Comparison of ENCODE assay signal across 23 mouse cellular contexts in genomic region chr6:116633741-116634695, GRCm38 (mm10). TPM values are rescaled to one million over a fixed set of nuclear protein-coding genes. Genes with fewer than 3 reads are reported as not detected.
DNase-seq lines count a peak whose midpoint lies in the region; ATAC-seq and TF ChIP-seq lines count a peak whose summit lies in the region.
"Had no signal": no experiment of that assay in that cellular context is flagged by ENCODE, and none has a peak within 500 bp of the region (broad histone marks: within the 10 kb centered on the region; RNA-seq: fewer than 3 reads in every experiment).

No protein-coding gene starts in this region.

- H3K36me3 ChIP-seq in embryonic facial prominence, embryonic 14.5 days (ENCODE audit: control insufficient read depth, insufficient read depth, low read length) = no peaks in the 10 kb centered on the region
- H3K36me3 ChIP-seq in embryonic facial prominence, embryonic 10.5 days (replicated peaks) = peaks cover 5% of the 10 kb centered on the region; the same call in 1 of the 2 replicates
- no peaks in the 10 kb centered on the region for H3K36me3 ChIP-seq in intestine, embryonic 16.5 days (ENCODE audit: control insufficient read depth, insufficient read depth, low read length)
- H3K36me3 ChIP-seq in intestine, embryonic 15.5 days = no peaks in the 10 kb centered on the region
- no peaks in the 10 kb centered on the region for H3K36me3 ChIP-seq in midbrain, embryonic 11.5 days (ENCODE audit: control insufficient read depth, insufficient read depth, low read length)
- no peaks in the 10 kb centered on the region for H3K36me3 ChIP-seq in midbrain, postnatal 0 days (ENCODE audit: insufficient read depth, low read length)
- H3K36me3 ChIP-seq in stomach, postnatal 0 days (ENCODE audit: control insufficient read depth, insufficient read depth, low read length) = no peaks in the 10 kb centered on the region
- H3K36me3 ChIP-seq: limb, embryonic 15.5 days had no signal

- 0 out of 2 replicates have a peak overlapping the region, but pooled peaks have one; percentile 28 for H3K27ac ChIP-seq in embryonic facial prominence, embryonic 14.5 days (replicated peaks; ENCODE audit: low read depth, low read length)
- no peak overlapping the region for H3K27ac ChIP-seq in embryonic facial prominence, embryonic 10.5 days (replicated peaks)
- H3K27ac ChIP-seq in intestine, embryonic 16.5 days (ENCODE audit: low read length) = 0 out of 2 replicates have a peak overlapping the region, but pooled peaks have one; percentile 86
- H3K27ac ChIP-seq in intestine, embryonic 15.5 days = no peak overlapping the region
- no peak overlapping the region for H3K27ac ChIP-seq in midbrain, embryonic 11.5 days (ENCODE audit: low read depth, low read length)
- no peak overlapping the region for H3K27ac ChIP-seq in midbrain, postnatal 0 days (ENCODE audit: low read depth, low read length)
- H3K27ac ChIP-seq in stomach, postnatal 0 days (replicated peaks) = peak overlapping the region; percentile 91
- H3K27ac ChIP-seq: limb, embryonic 15.5 days; neural tube, embryonic 13.5 days had no signal

- no peak overlapping the region for H3K4me3 ChIP-seq in embryonic facial prominence, embryonic 14.5 days (ENCODE audit: low read depth, low read length)
- no peak overlapping the region for H3K4me3 ChIP-seq in embryonic facial prominence, embryonic 10.5 days
- H3K4me3 ChIP-seq in intestine, embryonic 16.5 days (ENCODE audit: low read length) = no peak overlapping the region
- H3K4me3 ChIP-seq in intestine, embryonic 15.5 days (replicated peaks) = no peak overlapping the region
- no peak overlapping the region for H3K4me3 ChIP-seq in midbrain, embryonic 11.5 days (ENCODE audit: low read depth, low read length)
- no peak overlapping the region for H3K4me3 ChIP-seq in midbrain, postnatal 0 days (ENCODE audit: low read depth, low read length)
- no peak overlapping the region for H3K4me3 ChIP-seq in stomach, postnatal 0 days (ENCODE audit: low read depth, low read length)
- H3K4me3 ChIP-seq: limb, embryonic 15.5 days; megakaryocyte, embryonic 14.5 days; neural tube, embryonic 13.5 days had no signal

- DNase-seq in embryonic facial prominence, embryonic 14.5 days (ENCODE audit: low spot score) = no peak
- DNase-seq in embryonic facial prominence, embryonic 10.5 days (ENCODE audit: low spot score) = no peak
- DNase-seq in midbrain, embryonic 11.5 days (ENCODE audit: low spot score, missing footprints) = peak; percentile 81
- DNase-seq in midbrain, postnatal 0 days (ENCODE audit: low spot score) = no peak
- DNase-seq in stomach, postnatal 0 days (ENCODE audit: low spot score) = peak; percentile 9
- no peak for DNase-seq in urinary bladder, adult 18-20 months (ENCODE audit: low spot score in 2 of 2)
- DNase-seq: adrenal gland, postnatal 14 days; cerebellum, adult 9-10 months; layer of hippocampus, adult 9-11 months; thymus, postnatal 25 days had no signal

- no peaks in the 10 kb centered on the region for H3K27me3 ChIP-seq in embryonic facial prominence, embryonic 14.5 days (replicated peaks; ENCODE audit: control insufficient read depth, insufficient read depth, low read length)
- no peaks in the 10 kb centered on the region for H3K27me3 ChIP-seq in embryonic facial prominence, embryonic 10.5 days (replicated peaks; ENCODE audit: low read depth, poor library complexity, severe bottlenecking)
- no peaks in the 10 kb centered on the region for H3K27me3 ChIP-seq in intestine, embryonic 16.5 days (replicated peaks; ENCODE audit: control insufficient read depth, insufficient read depth, low read length)
- no peaks in the 10 kb centered on the region for H3K27me3 ChIP-seq in intestine, embryonic 15.5 days (replicated peaks)
- no peaks in the 10 kb centered on the region for H3K27me3 ChIP-seq in midbrain, embryonic 11.5 days (ENCODE audit: control insufficient read depth, insufficient read depth, low read length)
- H3K27me3 ChIP-seq in midbrain, postnatal 0 days (ENCODE audit: insufficient read depth, low read length) = no peaks in the 10 kb centered on the region
- no peaks in the 10 kb centered on the region for H3K27me3 ChIP-seq in stomach, postnatal 0 days (ENCODE audit: control insufficient read depth, insufficient read depth, low read length)
- H3K27me3 ChIP-seq: CH12.LX; limb, embryonic 15.5 days; neural tube, embryonic 13.5 days had no signal

- WGBS in embryonic facial prominence, embryonic 14.5 days = 91% methylated on average over 17 of the region's 17 CpGs
- 88% methylated on average over 17 of the region's 17 CpGs for WGBS in embryonic facial prominence, embryonic 10.5 days
- WGBS in intestine, embryonic 16.5 days = 92% methylated on average over 17 of the region's 17 CpGs
- WGBS in intestine, embryonic 15.5 days = 92% methylated on average over 17 of the region's 17 CpGs
- WGBS in midbrain, embryonic 11.5 days = 89% methylated on average over 17 of the region's 17 CpGs
- WGBS in midbrain, postnatal 0 days = 93% methylated on average over 17 of the region's 17 CpGs
- WGBS in stomach, postnatal 0 days = 89% methylated on average over 17 of the region's 17 CpGs

- H3K9ac ChIP-seq in embryonic facial prominence, embryonic 14.5 days (ENCODE audit: low read depth, low read length) = no peak overlapping the region
- H3K9ac ChIP-seq in intestine, embryonic 16.5 days (ENCODE audit: low read depth, low read length) = no peak overlapping the region
- no peak overlapping the region for H3K9ac ChIP-seq in intestine, embryonic 15.5 days
- H3K9ac ChIP-seq in midbrain, embryonic 11.5 days (ENCODE audit: low read length) = no peak overlapping the region
- no peak overlapping the region for H3K9ac ChIP-seq in midbrain, postnatal 0 days (replicated peaks; ENCODE audit: low read length, poor library complexity, severe bottlenecking)
- H3K9ac ChIP-seq in stomach, postnatal 0 days (ENCODE audit: low read length) = no peak overlapping the region
- H3K9ac ChIP-seq: limb, embryonic 15.5 days; neural tube, embryonic 13.5 days had no signal

- no peaks in the 10 kb centered on the region for H3K9me3 ChIP-seq in embryonic facial prominence, embryonic 14.5 days (ENCODE audit: control insufficient read depth, low read length)
- no peaks in the 10 kb centered on the region for H3K9me3 ChIP-seq in embryonic facial prominence, embryonic 10.5 days
- no peaks in the 10 kb centered on the region for H3K9me3 ChIP-seq in intestine, embryonic 16.5 days (ENCODE audit: control insufficient read depth, low read length)
- no peaks in the 10 kb centered on the region for H3K9me3 ChIP-seq in intestine, embryonic 15.5 days
- H3K9me3 ChIP-seq in midbrain, embryonic 11.5 days (ENCODE audit: control insufficient read depth, low read length) = no peaks in the 10 kb centered on the region
- H3K9me3 ChIP-seq in midbrain, postnatal 0 days (ENCODE audit: low read length) = no peaks in the 10 kb centered on the region
- no peaks in the 10 kb centered on the region for H3K9me3 ChIP-seq in stomach, postnatal 0 days (ENCODE audit: control insufficient read depth, low read length)
- H3K9me3 ChIP-seq: limb, embryonic 15.5 days; megakaryocyte, embryonic 14.5 days; neural tube, embryonic 13.5 days had no signal

- TF ChIP-seq CTCF in midbrain, postnatal 0 days (IDR thresholded peaks at IDR 0.05) = no peak
- TF ChIP-seq CTCF in stomach, postnatal 0 days (IDR thresholded peaks at IDR 0.05; ENCODE audit: low read depth) = no peak

- no peak overlapping the region for H3K4me2 ChIP-seq in embryonic facial prominence, embryonic 14.5 days (ENCODE audit: low read depth, low read length)
- no peak overlapping the region for H3K4me2 ChIP-seq in intestine, embryonic 16.5 days (ENCODE audit: low read depth, low read length)
- no peak overlapping the region for H3K4me2 ChIP-seq in intestine, embryonic 15.5 days (replicated peaks)
- H3K4me2 ChIP-seq in midbrain, embryonic 11.5 days = no peak overlapping the region
- no peak overlapping the region for H3K4me2 ChIP-seq in midbrain, postnatal 0 days (ENCODE audit: low read depth, low read length, poor library complexity, severe bottlenecking)
- H3K4me2 ChIP-seq in stomach, postnatal 0 days (replicated peaks; ENCODE audit: low read depth) = no peak overlapping the region
- H3K4me2 ChIP-seq: limb, embryonic 15.5 days; neural tube, embryonic 13.5 days had no signal

- no peaks in the 10 kb centered on the region for H3K4me1 ChIP-seq in embryonic facial prominence, embryonic 14.5 days (ENCODE audit: control insufficient read depth, insufficient read depth, low read length)
- peaks cover 20% of the 10 kb centered on the region for H3K4me1 ChIP-seq in embryonic facial prominence, embryonic 10.5 days
- H3K4me1 ChIP-seq in intestine, embryonic 16.5 days (ENCODE audit: control insufficient read depth, insufficient read depth, low read length) = peaks cover 7% of the 10 kb centered on the region
- peaks cover 6% of the 10 kb centered on the region for H3K4me1 ChIP-seq in intestine, embryonic 15.5 days (replicated peaks)
- peaks cover 3% of the 10 kb centered on the region; the same call in 1 of the 2 replicates for H3K4me1 ChIP-seq in midbrain, embryonic 11.5 days (ENCODE audit: control insufficient read depth, insufficient read depth, low read length)
- H3K4me1 ChIP-seq in midbrain, postnatal 0 days (ENCODE audit: insufficient read depth, low read length) = no peaks in the 10 kb centered on the region
- no peaks in the 10 kb centered on the region for H3K4me1 ChIP-seq in stomach, postnatal 0 days (replicated peaks; ENCODE audit: control insufficient read depth, insufficient read depth)

- no peak for ATAC-seq in embryonic facial prominence, embryonic 14.5 days (ENCODE audit: low read depth)
- no peak for ATAC-seq in intestine, embryonic 16.5 days
- no peak for ATAC-seq in intestine, embryonic 15.5 days
- no peak for ATAC-seq in midbrain, embryonic 11.5 days (ENCODE audit: low FRiP score)
- no peak for ATAC-seq in midbrain, postnatal 0 days (ENCODE audit: low FRiP score)
- ATAC-seq in stomach, postnatal 0 days (ENCODE audit: low FRiP score, low TSS enrichment) = no peak
- ATAC-seq: forebrain, embryonic 16.5 days; inflammation-experienced regulatory T-cells, adult 6 months had no signal

- TF ChIP-seq EP300 in stomach, postnatal 0 days (optimal IDR thresholded peaks at IDR 0.05) = no peak

RNA-seq across cellular contexts. Expression of gene Zfp422, which starts 5.2 kb away (rescaled TPM):
- 131 and 154 TPM in 2 replicates for polyA plus RNA-seq in embryonic facial prominence, embryonic 14.5 days (2014; fragmentation: Nextera tagmentation; extraction: Ambion mirVana)
- 267 TPM in 2 replicates for polyA plus RNA-seq in embryonic facial prominence, embryonic 10.5 days (2016; fragmentation: Nextera tagmentation; extraction: Ambion mirVana)
- 93.5 and 102 TPM in 2 replicates for polyA plus RNA-seq in intestine, embryonic 16.5 days (2015; fragmentation: Nextera tagmentation; extraction: Ambion mirVana)
- polyA plus RNA-seq in intestine, embryonic 15.5 days (2015; fragmentation: Nextera tagmentation; extraction: Ambion mirVana) = 111 and 126 TPM in 2 replicates
- polyA plus RNA-seq in midbrain, embryonic 11.5 days (2014; fragmentation: Nextera tagmentation; extraction: Ambion mirVana) = 369 and 397 TPM in 2 replicates
- 62.8 and 64.5 TPM in 2 replicates for total RNA-seq in midbrain, postnatal 0 days (2014; rRNA removed)
- polyA plus RNA-seq in midbrain, postnatal 0 days (2015; fragmentation: Nextera tagmentation; extraction: Ambion mirVana) = 95.0 and 96.4 TPM in 2 replicates
- polyA plus RNA-seq in stomach, postnatal 0 days (2015; fragmentation: Nextera tagmentation; extraction: Ambion mirVana) = 52.4 and 54.4 TPM in 2 replicates

RNA-seq across cellular contexts. Expression of gene Depp1, which starts 16.4 kb away (rescaled TPM):
- 23.7 and 27.1 TPM in 2 replicates for polyA plus RNA-seq in embryonic facial prominence, embryonic 14.5 days (2014; fragmentation: Nextera tagmentation; extraction: Ambion mirVana)
- polyA plus RNA-seq in embryonic facial prominence, embryonic 10.5 days (2016; fragmentation: Nextera tagmentation; extraction: Ambion mirVana) = 16.5 and 20.6 TPM in 2 replicates
- polyA plus RNA-seq in intestine, embryonic 16.5 days (2015; fragmentation: Nextera tagmentation; extraction: Ambion mirVana) = 26.3 and 27.2 TPM in 2 replicates
- 25.6 and 28.0 TPM in 2 replicates for polyA plus RNA-seq in intestine, embryonic 15.5 days (2015; fragmentation: Nextera tagmentation; extraction: Ambion mirVana)
- polyA plus RNA-seq in midbrain, embryonic 11.5 days (2014; fragmentation: Nextera tagmentation; extraction: Ambion mirVana) = 6.5 and 6.8 TPM in 2 replicates
- total RNA-seq in midbrain, postnatal 0 days (2014; rRNA removed) = 1.4 and 5.0 TPM in 2 replicates
- polyA plus RNA-seq in midbrain, postnatal 0 days (2015; fragmentation: Nextera tagmentation; extraction: Ambion mirVana) = 3.1 TPM in 2 replicates
- 31.6 and 37.0 TPM in 2 replicates for polyA plus RNA-seq in stomach, postnatal 0 days (2015; fragmentation: Nextera tagmentation; extraction: Ambion mirVana)
- polyA plus RNA-seq: inflammation-experienced regulatory T-cells, adult 6 months had no signal

RNA-seq across cellular contexts. Expression of gene Rassf4, which starts 39.7 kb away (rescaled TPM):
- polyA plus RNA-seq in embryonic facial prominence, embryonic 14.5 days (2014; fragmentation: Nextera tagmentation; extraction: Ambion mirVana) = 17.5 and 17.9 TPM in 2 replicates
- polyA plus RNA-seq in embryonic facial prominence, embryonic 10.5 days (2016; fragmentation: Nextera tagmentation; extraction: Ambion mirVana) = 12.8 and 19.0 TPM in 2 replicates
- polyA plus RNA-seq in intestine, embryonic 16.5 days (2015; fragmentation: Nextera tagmentation; extraction: Ambion mirVana) = 8.6 and 9.2 TPM in 2 replicates
- polyA plus RNA-seq in intestine, embryonic 15.5 days (2015; fragmentation: Nextera tagmentation; extraction: Ambion mirVana) = 9.9 and 11.3 TPM in 2 replicates
- polyA plus RNA-seq in midbrain, embryonic 11.5 days (2014; fragmentation: Nextera tagmentation; extraction: Ambion mirVana) = 41.2 and 42.6 TPM in 2 replicates
- 6.7 and 7.0 TPM in 2 replicates for total RNA-seq in midbrain, postnatal 0 days (2014; rRNA removed)
- 8.1 and 10.4 TPM in 2 replicates for polyA plus RNA-seq in midbrain, postnatal 0 days (2015; fragmentation: Nextera tagmentation; extraction: Ambion mirVana)
- polyA plus RNA-seq in stomach, postnatal 0 days (2015; fragmentation: Nextera tagmentation; extraction: Ambion mirVana) = 4.1 and 5.6 TPM in 2 replicates

RNA-seq across cellular contexts. Expression of gene Olfr215, which starts 50.0 kb away (rescaled TPM):
- not detected in 2 replicates for polyA plus RNA-seq in embryonic facial prominence, embryonic 14.5 days (2014; fragmentation: Nextera tagmentation; extraction: Ambion mirVana)
- polyA plus RNA-seq in embryonic facial prominence, embryonic 10.5 days (2016; fragmentation: Nextera tagmentation; extraction: Ambion mirVana) = not detected in 2 replicates
- polyA plus RNA-seq in intestine, embryonic 16.5 days (2015; fragmentation: Nextera tagmentation; extraction: Ambion mirVana) = not detected in 2 replicates
- not detected in 2 replicates for polyA plus RNA-seq in intestine, embryonic 15.5 days (2015; fragmentation: Nextera tagmentation; extraction: Ambion mirVana)
- not detected in 2 replicates for polyA plus RNA-seq in midbrain, embryonic 11.5 days (2014; fragmentation: Nextera tagmentation; extraction: Ambion mirVana)
- 0.05 TPM in 1 of 2 replicates, not detected in the other for total RNA-seq in midbrain, postnatal 0 days (2014; rRNA removed)
- not detected in 2 replicates for polyA plus RNA-seq in midbrain, postnatal 0 days (2015; fragmentation: Nextera tagmentation; extraction: Ambion mirVana)
- not detected in 2 replicates for polyA plus RNA-seq in stomach, postnatal 0 days (2015; fragmentation: Nextera tagmentation; extraction: Ambion mirVana)
- total RNA-seq: adrenal gland, postnatal 14 days; CH12.LX; gastrocnemius, adult 18-20 months; hematopoietic stem cell, adult 5-6 weeks; monocyte, adult 5-6 weeks had no signal
- polyA plus RNA-seq: forebrain, embryonic 16.5 days; inflammation-experienced regulatory T-cells, adult 6 months; kidney, postnatal 0 days; limb, embryonic 15.5 days; neural tube, embryonic 13.5 days; small intestine, adult 2 months had no signal

Comparison
In these comparisons a context has a peak if more than half of its experiments do, and no peak if none do; other contexts are left out.
1. DNase-seq: peak in midbrain, embryonic 11.5 days (single experiment) and stomach, postnatal 0 days (single experiment); none in embryonic facial prominence, embryonic 14.5 days (single experiment), embryonic facial prominence, embryonic 10.5 days (single experiment), midbrain, postnatal 0 days (single experiment) and urinary bladder, adult 18-20 months (0 of 2).
2. H3K27ac ChIP-seq: peak in embryonic facial prominence, embryonic 14.5 days (single experiment), intestine, embryonic 16.5 days (single experiment) and stomach, postnatal 0 days (single experiment); none in embryonic facial prominence, embryonic 10.5 days (single experiment), intestine, embryonic 15.5 days (single experiment), midbrain, embryonic 11.5 days (single experiment) and midbrain, postnatal 0 days (single experiment).